Mouse (Mus musculus) neural tube, embryonic 14.5 days (tissue): ENCODE measurements at regions not wholly inside any gene's neighbourhood (a gene's known extent, or its start where the extent isn't known, plus 50 kb on each side); places are given as distances from the start of the nearest gene placed in this dataset.

ENCODE experiments used
- ATAC-seq: fragments of 200-750 bp; cut with Nextera tagmentation; 2 replicates; pipeline ENCODE4 v1.8.0; 2017; ENCODE audit warnings: low read depth, mild to moderate bottlenecking, moderate TSS enrichment, moderate library complexity
- H3K27ac ChIP-seq: fragments of 300-500 bp; sonication (generic); 2 replicates; pipeline ENCODE4 v1.5.1; 2014; ENCODE audit warnings: low read depth, mild to moderate bottlenecking, control low read depth, low read length, moderate library complexity, mixed read lengths
- H3K27me3 ChIP-seq: fragments of 300-500 bp; sonication (generic); 2 replicates; pipeline ENCODE4 v1.6.1; 2014; ENCODE audit warnings: low read length; ENCODE audit not compliant: control insufficient read depth, insufficient read depth
- H3K36me3 ChIP-seq: fragments of 300-500 bp; sonication (generic); 2 replicates; pipeline ENCODE4 v1.6.1; 2014; ENCODE audit warnings: low read length, mixed read lengths; ENCODE audit not compliant: control insufficient read depth, insufficient read depth
- H3K4me1 ChIP-seq: fragments of 300-500 bp; sonication (generic); 2 replicates; pipeline ENCODE4 v1.6.1; 2014; ENCODE audit warnings: low read length; ENCODE audit not compliant: control insufficient read depth, insufficient read depth
- H3K4me2 ChIP-seq: fragments of 300-500 bp; sonication (generic); 2 replicates; pipeline ENCODE4 v1.6.1; 2014; ENCODE audit warnings: mild to moderate bottlenecking, low read depth, low read length, control low read depth
- H3K4me3 ChIP-seq: fragments of 300-500 bp; sonication (generic); 2 replicates; pipeline ENCODE4 v1.5.1; 2014; ENCODE audit warnings: low read depth, low read length, control low read depth, mixed read lengths
- H3K9ac ChIP-seq: fragments of 300-500 bp; sonication (generic); replicated peaks from 2 replicates; pipeline ENCODE4 v1.6.1; 2014; ENCODE audit warnings: low read depth, mild to moderate bottlenecking, control low read depth, low read length, mixed read lengths
- H3K9me3 ChIP-seq: fragments of 300-500 bp; sonication (generic); 2 replicates; pipeline ENCODE4 v1.6.1; 2016; ENCODE audit warnings: low read length; ENCODE audit not compliant: control insufficient read depth
- WGBS: fragments of 180-500 bp; shearing (Covaris S2); extraction: QIAGEN DNeasy Blood & Tissue Kit; methylation state at CpG from one replicate; pipeline ENCODE4 v1.1.7; 2014; 5-methylcytosine and 5-hydroxymethylcytosine counted together

DNA sequence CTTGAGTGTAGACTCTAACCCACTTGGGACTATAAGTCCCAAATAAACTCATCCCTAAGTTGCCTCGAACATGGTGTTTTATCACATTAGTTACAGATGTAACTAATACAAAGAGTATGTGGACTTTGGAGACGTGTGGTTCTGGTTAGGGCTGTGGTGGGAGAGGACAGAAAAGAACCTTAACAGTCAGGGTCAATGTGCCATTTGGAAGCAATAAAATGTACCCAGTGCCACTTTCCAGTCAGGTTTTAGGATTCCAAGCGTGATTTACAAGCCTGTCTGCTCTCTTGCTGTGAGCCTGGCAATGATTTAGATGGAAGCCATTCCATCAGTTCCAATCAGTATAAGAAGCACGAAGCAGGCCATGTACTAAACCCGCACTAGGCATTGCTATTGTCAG is 65.2 kb upstream of the D16Ertd472e start:
- no peaks in the 10 kb centered on the region for H3K27me3 ChIP-seq
- H3K36me3 ChIP-seq: no peaks in the 10 kb centered on the region
- no peaks in the 10 kb centered on the region for H3K9me3 ChIP-seq
- no peak for ATAC-seq
- no peak overlapping the region for H3K4me2 ChIP-seq
- WGBS: 67% methylated on average over 5 of the region's 5 CpGs
- no peak overlapping the region for H3K9ac ChIP-seq
- H3K27ac ChIP-seq: no peak overlapping the region
- H3K4me1 ChIP-seq: no peaks in the 10 kb centered on the region
- H3K4me3 ChIP-seq: no peak overlapping the region

DNA sequence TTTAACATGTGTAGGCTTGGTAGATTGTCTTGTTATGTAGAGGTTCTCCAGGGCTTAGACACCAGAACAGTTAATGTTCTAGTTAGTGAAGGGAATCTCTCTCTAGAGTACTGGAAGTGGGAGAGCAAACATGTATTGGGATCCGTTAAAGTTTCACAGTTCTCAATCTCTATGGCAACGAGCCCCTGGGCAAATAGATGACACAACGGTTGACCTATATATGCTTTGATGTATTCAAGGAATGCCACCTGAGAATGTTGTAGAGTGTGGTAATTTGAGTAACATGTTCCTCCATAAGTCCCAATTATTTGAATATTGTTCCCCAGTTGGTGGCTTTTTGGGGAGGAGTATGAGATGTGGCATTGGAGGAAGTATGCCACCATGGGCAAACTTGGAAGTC is 64.7 kb upstream of the D16Ertd472e start:
- Histone ChIP-seq H3K36me3 (no peaks in the 10 kb centered on the region), H3K27ac (no peak overlapping the region), H3K4me3 (no peak overlapping the region), H3K9me3 (no peaks in the 10 kb centered on the region), H3K9ac (no peak overlapping the region), H3K27me3 (no peaks in the 10 kb centered on the region), H3K4me2 (no peak overlapping the region), H3K4me1 (no peaks in the 10 kb centered on the region)
- ATAC-seq: no peak
- WGBS: 88% methylated on average over 3 of the region's 3 CpGs

DNA sequence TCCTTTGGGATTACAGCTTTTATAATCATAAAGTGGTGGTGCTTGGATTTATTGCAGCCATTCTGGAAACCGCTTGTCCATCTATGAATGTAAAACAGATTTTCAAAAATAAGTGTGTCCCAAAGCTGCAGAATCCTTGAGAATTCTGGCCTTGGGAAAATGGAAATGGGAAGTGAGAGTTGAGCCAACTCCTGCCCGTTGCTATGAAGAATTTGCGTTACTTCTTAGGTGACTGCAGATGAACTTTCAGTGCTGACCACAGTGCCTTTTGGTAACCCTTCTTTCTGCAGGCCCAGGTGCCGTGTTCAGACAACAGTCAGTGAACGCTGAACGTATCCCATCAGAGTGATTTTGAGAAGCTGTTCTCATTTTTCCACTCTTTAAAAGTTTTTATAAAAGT is 60.9 kb upstream of the D16Ertd472e start:
- no peaks in the 10 kb centered on the region for H3K4me1 ChIP-seq
- no peak overlapping the region for H3K9ac ChIP-seq
- H3K27me3 ChIP-seq: no peaks in the 10 kb centered on the region
- ATAC-seq: no peak
- no peaks in the 10 kb centered on the region for H3K9me3 ChIP-seq
- no peak overlapping the region for H3K4me2 ChIP-seq
- no peaks in the 10 kb centered on the region for H3K36me3 ChIP-seq
- no peak overlapping the region for H3K4me3 ChIP-seq
- WGBS: 88% methylated on average over 6 of the region's 6 CpGs
- no peak overlapping the region for H3K27ac ChIP-seq

DNA sequence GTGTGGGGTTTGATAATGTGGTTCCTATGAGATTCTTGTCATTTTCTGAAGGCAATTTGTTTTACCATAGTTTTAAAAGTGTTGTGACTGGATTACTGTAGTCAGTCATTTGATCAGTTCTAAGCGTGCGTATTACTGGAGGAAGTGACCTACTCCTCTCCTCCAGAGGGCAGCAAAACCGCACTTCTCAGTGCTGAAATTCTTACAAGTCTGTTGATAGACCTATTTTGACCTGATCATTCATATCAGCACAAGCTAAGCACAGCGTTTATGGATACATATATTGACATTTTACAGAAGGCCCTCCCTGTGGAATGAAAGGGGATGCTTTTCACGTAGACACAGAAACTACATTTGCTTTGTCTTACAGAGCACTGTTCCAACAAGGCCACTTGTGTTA is 60.5 kb upstream of the D16Ertd472e start:
- H3K27me3 ChIP-seq: no peaks in the 10 kb centered on the region
- H3K9ac ChIP-seq: no peak overlapping the region
- no peak overlapping the region for H3K4me2 ChIP-seq
- H3K27ac ChIP-seq: no peak overlapping the region
- no peaks in the 10 kb centered on the region for H3K36me3 ChIP-seq
- H3K4me1 ChIP-seq: no peaks in the 10 kb centered on the region
- H3K4me3 ChIP-seq: no peak overlapping the region
- no peaks in the 10 kb centered on the region for H3K9me3 ChIP-seq
- 48% methylated on average over 5 of the region's 5 CpGs for WGBS
- ATAC-seq: peak; percentile 67

DNA sequence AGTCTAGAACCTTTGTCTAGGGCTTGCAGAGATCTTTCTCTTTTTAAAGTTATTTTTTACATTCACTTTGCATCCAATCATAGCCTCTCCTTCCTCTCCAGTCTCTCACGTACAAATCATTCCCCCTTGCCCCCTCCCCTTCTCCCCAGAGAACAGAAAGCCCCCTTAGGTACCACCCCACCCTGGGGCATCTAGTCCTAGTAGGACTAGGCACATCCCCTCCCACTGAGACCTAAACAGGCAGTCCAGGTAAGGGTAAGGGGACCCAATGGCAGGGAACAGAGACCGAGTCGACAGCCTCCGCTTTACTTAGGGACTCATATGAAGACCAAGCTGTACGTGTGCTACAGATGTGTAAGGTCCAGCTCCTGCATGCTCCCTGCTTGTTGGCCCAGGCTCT is 59.3 kb upstream of the D16Ertd472e start:
- H3K9me3 ChIP-seq: no peaks in the 10 kb centered on the region
- no peaks in the 10 kb centered on the region for H3K36me3 ChIP-seq
- no peak overlapping the region for H3K9ac ChIP-seq
- no peak overlapping the region for H3K4me2 ChIP-seq
- 90% methylated on average over 5 of the region's 5 CpGs for WGBS
- ATAC-seq: peak; percentile 26; the same call in 1 of the 2 replicates
- no peaks in the 10 kb centered on the region for H3K27me3 ChIP-seq
- no peaks in the 10 kb centered on the region for H3K4me1 ChIP-seq
- no peak overlapping the region for H3K4me3 ChIP-seq
- H3K27ac ChIP-seq: no peak overlapping the region

DNA sequence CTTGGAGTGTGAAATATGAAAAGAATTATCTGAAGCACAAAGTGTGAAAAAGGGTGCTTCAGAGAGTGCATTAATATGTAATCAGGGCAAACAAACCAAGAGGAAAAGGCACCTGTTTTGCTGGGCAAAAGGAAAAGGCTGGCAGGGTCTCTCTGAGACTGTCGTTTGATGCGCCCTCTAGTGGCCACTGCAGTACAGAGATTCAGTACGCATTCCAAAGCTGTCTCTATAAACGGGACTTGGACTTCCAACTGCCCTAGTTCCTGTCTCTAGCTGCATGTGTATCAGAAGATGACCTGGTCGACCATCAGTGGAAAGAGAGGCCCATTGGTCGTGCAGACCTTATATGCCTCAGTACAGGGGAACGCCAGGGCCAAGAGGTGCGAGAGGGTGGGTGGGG is 58.7 kb upstream of the D16Ertd472e start:
- Histone ChIP-seq H3K4me1 (no peaks in the 10 kb centered on the region), H3K4me3 (no peak overlapping the region), H3K9ac (no peak overlapping the region), H3K4me2 (no peak overlapping the region), H3K9me3 (no peaks in the 10 kb centered on the region), H3K27ac (no peak overlapping the region), H3K36me3 (no peaks in the 10 kb centered on the region), H3K27me3 (no peaks in the 10 kb centered on the region)
- peak; percentile 84 for ATAC-seq
- WGBS: 20% methylated on average over 8 of the region's 8 CpGs

DNA sequence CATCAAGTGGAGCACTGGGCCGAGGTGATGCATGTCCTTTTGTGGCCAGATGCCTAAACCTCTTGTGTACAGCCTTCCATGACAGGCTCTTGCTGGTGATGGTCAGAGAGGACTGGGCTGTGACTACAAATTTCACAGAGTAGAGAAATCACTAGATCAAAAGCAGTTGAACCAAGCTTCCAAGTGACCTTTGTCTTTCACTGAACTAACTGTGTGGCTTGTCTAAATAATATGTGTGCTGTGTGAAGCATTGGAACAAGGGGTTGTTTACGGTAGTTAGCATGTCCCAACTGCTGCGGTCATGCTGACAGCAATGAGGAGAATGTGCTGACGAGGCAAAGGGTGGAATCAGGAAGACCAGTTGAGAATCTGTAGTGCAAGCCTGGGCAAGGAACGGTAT is 55.3 kb upstream of the D16Ertd472e start:
- 85% methylated on average over 5 of the region's 5 CpGs for WGBS
- no peak for ATAC-seq
- Histone ChIP-seq H3K4me2 (no peak overlapping the region), H3K4me3 (no peak overlapping the region), H3K36me3 (no peaks in the 10 kb centered on the region), H3K27me3 (no peaks in the 10 kb centered on the region), H3K4me1 (no peaks in the 10 kb centered on the region), H3K27ac (no peak overlapping the region), H3K9me3 (no peaks in the 10 kb centered on the region), H3K9ac (no peak overlapping the region)

DNA sequence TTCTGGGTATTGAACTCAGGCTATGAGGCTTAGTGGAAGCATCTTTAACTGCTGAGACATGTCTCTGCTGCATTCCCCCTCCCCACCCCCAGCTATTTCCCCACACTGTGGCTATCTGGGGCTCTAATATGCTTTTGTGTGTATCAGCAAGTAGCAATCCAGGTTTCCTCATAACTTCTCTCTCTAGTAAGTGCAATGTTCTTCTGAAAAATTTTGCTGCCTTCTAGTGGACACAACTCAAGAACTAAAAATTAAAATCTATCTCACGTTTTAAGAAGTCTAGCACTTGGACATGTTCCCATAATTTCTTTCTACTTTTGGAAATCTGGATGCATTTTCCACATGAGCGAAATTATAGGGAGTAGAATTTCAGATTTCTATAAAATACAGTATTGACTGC is 50.3 kb upstream of the D16Ertd472e start:
- WGBS: 81% methylated on average over 2 of the region's 2 CpGs
- H3K9me3 ChIP-seq: no peaks in the 10 kb centered on the region
- H3K27me3 ChIP-seq: no peaks in the 10 kb centered on the region
- H3K4me2 ChIP-seq: no peak overlapping the region
- no peak overlapping the region for H3K4me3 ChIP-seq
- H3K4me1 ChIP-seq: no peaks in the 10 kb centered on the region
- no peaks in the 10 kb centered on the region for H3K36me3 ChIP-seq
- no peak for ATAC-seq
- no peak overlapping the region for H3K9ac ChIP-seq
- H3K27ac ChIP-seq: no peak overlapping the region
